Mouse (Mus musculus): ENCODE data around the gene Taf5. TPM values are rescaled to one million over a fixed set of nuclear protein-coding genes. Genes with fewer than 3 reads are reported as not detected.

The Taf5 gene
- polyA plus RNA-seq, 1 experiment from 2014 or later, result 9.5 TPM

- 2% methylated on average over 67 of the region's 72 CpGs for WGBS (ENCODE audit: insufficient replicate concordance)
- Histone ChIP-seq H3K9ac (peak overlapping the region; percentile 97), H3K27ac (peak overlapping the region; percentile 88), H3K9me3 (replicated peaks) (no peaks in the 10 kb centered on the region), H3K4me3 (peak overlapping the region; percentile 87), H3K36me3 (peaks cover 30% of the 10 kb centered on the region), H3K4me1 (peaks cover 23% of the 10 kb centered on the region), H3K4me2 (peak overlapping the region; percentile 77), H3K27me3 (replicated peaks) (no peaks in the 10 kb centered on the region)
- ATAC-seq, result peak; percentile 97
Measured at GRCm38 (mm10) chr19:47067924-47068611, 522 bp downstream of the Taf5 start.

DNA sequence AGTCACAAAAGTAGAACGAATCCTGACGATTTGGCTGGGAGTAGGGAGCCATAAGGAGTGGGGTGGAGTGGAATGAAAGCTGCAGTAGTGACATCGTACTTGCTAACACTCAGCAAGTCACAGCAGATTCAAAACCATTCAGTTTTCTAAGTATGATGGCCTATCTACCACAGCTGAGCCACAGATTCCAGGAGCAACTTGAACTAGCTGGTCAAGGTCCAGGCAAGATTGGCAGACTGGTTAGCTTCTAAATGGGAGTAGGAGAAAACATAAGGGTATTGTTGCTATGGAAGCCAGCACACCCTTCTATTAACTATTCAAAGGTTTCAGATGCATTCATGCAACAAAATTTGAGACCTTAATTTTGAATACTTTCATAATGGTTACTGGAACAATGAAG is 20.7 kb downstream of the Taf5 start:
- Histone ChIP-seq H3K9ac (0 out of 2 replicates have a peak overlapping the region, but pooled peaks have one; percentile 6), H3K9me3 (replicated peaks) (no peaks in the 10 kb centered on the region), H3K36me3 (peaks cover 58% of the 10 kb centered on the region), H3K27ac (no peak overlapping the region; the same call in 1 of the 2 replicates), H3K4me1 (peaks cover 27% of the 10 kb centered on the region), H3K4me3 (no peak overlapping the region), H3K27me3 (replicated peaks) (no peaks in the 10 kb centered on the region), H3K4me2 (0 out of 2 replicates have a peak overlapping the region, but pooled peaks have one; percentile 80)
- 84% methylated on average over 3 of the region's 3 CpGs for WGBS (ENCODE audit: insufficient replicate concordance)
- no peak for ATAC-seq

DNA sequence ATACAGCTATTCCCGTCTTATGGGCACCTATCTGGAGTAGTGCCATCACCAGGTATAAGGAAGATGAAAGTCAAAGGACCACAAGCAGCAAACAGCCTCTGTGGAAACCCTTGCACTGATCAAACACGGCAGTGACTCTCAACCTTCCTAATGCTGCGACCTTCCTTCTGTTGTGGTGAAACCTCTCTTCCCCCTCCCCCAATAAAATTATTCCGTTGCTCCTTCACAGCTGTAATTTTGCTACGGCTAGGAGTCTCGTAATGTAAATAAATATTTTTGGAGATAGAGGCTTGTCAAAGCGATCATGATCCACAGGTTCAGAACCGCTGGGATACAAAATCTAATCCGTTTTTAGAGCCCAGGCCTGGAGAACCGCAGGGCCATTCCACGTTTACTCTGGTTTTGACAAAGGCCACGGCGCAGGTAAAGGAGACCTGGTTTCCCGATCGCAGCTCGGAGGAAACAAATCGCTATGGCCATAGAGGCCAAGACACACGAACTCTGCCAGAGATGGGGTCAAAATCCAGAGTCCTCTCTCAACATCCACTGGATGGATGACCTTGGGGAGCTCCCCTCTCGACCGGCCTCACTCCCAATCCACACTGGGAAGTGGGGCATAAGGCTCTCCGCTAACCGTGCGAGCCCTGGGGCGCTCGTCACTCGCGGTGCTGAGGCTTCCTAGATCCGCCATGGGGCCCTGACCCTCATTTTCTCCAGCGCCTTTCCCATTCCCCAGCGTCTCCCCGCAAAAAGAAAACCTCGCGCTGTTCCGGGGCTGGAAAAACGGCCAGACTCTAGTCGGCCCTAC is 22.4 kb downstream of the Taf5 start:
- Histone ChIP-seq H3K27me3 (replicated peaks) (no peaks in the 10 kb centered on the region), H3K4me2 (peak overlapping the region; percentile 80), H3K4me3 (peak overlapping the region; percentile 79), H3K4me1 (peaks cover 27% of the 10 kb centered on the region), H3K9me3 (replicated peaks) (no peaks in the 10 kb centered on the region), H3K36me3 (peaks cover 58% of the 10 kb centered on the region), H3K27ac (peak overlapping the region; percentile 75), H3K9ac (peak overlapping the region; percentile 92)
- ATAC-seq, result peak; percentile 65
- WGBS (ENCODE audit: insufficient replicate concordance), result 1% methylated on average over 36 of the region's 36 CpGs

DNA sequence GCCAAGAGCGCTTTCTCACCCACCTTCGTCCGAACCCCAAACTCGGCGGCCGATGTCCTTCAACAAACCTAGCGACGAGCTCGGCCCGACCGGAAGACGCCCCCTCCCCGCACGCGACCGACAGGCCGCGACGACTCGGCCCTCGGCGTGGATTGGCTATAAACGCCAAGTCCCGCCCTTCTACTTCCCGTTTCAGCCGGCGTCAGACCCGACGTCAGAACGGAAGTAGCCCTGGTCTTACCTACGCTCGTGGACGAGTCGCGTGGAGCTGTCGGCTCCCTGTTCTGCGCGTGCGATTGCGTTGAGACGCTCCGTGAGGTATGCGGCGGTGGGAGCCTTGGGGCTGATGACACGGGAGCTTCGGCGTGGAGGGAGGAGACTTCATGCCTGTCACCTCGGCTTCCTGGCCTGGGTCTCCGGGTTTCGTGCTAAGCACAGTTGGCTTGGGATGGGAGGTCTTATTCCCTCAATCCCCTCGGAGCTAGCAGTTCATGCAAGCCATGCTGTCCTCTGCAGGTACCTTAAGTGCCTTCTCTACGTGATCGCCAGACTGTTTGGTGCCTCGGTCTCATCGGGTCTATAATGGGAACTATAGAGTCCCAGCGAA is 23.1 kb downstream of the Taf5 start, which contains the start of the genes Usmg5 and Pdcd11:
Gene Usmg5, minus strand, starts transcription at position 98 of the 607 bp plus-strand sequence.
Gene Pdcd11, plus strand, starts transcription at position 219 of the 607 bp plus-strand sequence.
- peak within 1 kb of the TSS; percentile 75 for H3K27ac ChIP-seq
- H3K9me3 ChIP-seq (replicated peaks), result no peaks in the 10 kb centered on the region
- H3K9ac ChIP-seq, result peak within 1 kb of the TSS; percentile 92
- peak within 1 kb of the TSS; percentile 80 for H3K4me2 ChIP-seq
- under 1% methylated on average over 56 of the region's 56 CpGs for WGBS (ENCODE audit: insufficient replicate concordance)
- no peaks in the 10 kb centered on the region for H3K27me3 ChIP-seq (replicated peaks)
- H3K36me3 ChIP-seq, result peaks cover 58% of the 10 kb centered on the region
- ATAC-seq, result peak; percentile 98
- peaks cover 27% of the 10 kb centered on the region for H3K4me1 ChIP-seq
- H3K4me3 ChIP-seq, result peak within 1 kb of the TSS; percentile 79

DNA sequence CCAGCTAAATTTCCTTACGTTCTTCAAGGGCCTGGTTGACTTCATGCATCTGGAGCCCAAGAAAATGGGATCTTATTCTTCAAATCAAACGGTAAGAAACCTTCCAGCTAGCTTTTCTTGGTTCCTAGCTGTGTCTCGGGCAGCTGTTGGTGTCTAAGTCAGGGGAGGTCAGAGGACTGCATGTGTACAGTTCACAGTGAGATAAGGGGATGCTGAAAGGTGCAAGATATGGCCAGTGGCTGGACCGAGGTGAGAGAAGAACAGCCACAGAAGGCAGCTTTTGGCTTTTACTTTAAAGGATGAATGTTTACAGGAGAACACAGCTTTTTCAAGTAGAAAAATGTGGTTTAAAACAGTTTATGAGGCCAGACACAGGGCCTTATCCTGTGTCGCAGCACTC is 33.5 kb downstream of the Taf5 start:
- peaks cover 100% of the 10 kb centered on the region for H3K36me3 ChIP-seq
- H3K4me1 ChIP-seq, result no peaks in the 10 kb centered on the region
- WGBS (ENCODE audit: insufficient replicate concordance), result 68% methylated on average over 5 of the region's 5 CpGs
- no peak overlapping the region for H3K27ac ChIP-seq
- H3K27me3 ChIP-seq (replicated peaks), result no peaks in the 10 kb centered on the region
- H3K4me3 ChIP-seq, result no peak overlapping the region
- H3K4me2 ChIP-seq, result no peak overlapping the region
- no peaks in the 10 kb centered on the region for H3K9me3 ChIP-seq (replicated peaks)
- ATAC-seq, result no peak
- no peak overlapping the region for H3K9ac ChIP-seq

DNA sequence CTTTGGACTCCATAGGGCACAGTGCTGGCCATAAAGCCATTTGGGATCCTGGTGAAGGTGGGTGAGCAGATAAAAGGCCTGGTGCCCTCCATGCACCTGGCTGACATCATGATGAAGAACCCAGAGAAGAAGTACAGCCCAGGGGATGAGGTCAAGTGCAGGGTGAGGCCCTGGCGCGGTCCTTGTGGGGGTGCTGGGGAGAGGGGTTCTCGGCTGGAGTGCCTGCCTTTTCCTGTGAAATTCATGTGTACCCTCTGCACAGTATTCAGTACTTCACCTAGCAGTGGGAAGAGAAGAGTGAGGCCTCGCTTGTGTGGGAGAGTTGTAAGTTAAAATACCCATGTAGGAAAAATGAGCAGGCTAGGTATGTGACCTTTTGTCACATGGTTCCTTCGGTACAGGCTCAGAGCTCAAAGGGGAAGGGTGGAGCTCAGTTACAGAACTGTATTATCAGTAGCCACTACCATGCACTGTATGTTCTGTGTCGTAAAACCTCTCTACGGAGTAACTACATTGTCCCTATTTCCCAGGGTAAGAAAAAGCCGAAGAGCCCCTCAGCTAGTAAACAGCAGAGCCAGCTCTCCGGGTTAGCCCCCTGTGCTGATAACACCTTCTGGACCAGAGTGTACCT is 37.2 kb downstream of the Taf5 start:
- H3K36me3 ChIP-seq, result peaks cover 100% of the 10 kb centered on the region
- WGBS (ENCODE audit: insufficient replicate concordance), result 83% methylated on average over 9 of the region's 9 CpGs

DNA sequence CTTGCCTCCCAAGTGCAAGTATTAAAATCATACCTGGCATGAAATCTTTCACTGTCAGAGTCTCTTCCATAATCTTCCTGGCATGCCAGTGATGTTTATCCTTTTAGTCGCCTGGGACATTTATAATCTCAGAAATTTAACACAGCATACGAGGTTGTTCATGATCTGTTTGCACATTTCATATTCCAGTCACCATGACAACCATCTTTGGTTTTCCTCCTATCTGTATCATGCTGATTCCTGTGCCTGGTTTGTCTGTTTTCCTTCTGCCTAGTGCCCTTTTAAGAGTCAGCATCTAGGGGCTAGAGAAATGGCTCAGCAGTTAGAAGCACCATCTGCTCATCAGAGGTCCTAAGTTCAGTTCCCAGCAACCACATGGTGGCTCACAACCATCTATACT is 51.1 kb downstream of the Taf5 start:
- H3K27ac ChIP-seq, result no peak overlapping the region
- no peak overlapping the region for H3K4me2 ChIP-seq
- H3K4me1 ChIP-seq, result no peaks in the 10 kb centered on the region
- no peak overlapping the region for H3K9ac ChIP-seq
- H3K27me3 ChIP-seq (replicated peaks), result no peaks in the 10 kb centered on the region
- peaks cover 95% of the 10 kb centered on the region for H3K36me3 ChIP-seq
- no peak for ATAC-seq
- no peak overlapping the region for H3K4me3 ChIP-seq
- 69% methylated on average over 2 of the region's 2 CpGs for WGBS (ENCODE audit: insufficient replicate concordance)
- no peaks in the 10 kb centered on the region for H3K9me3 ChIP-seq (replicated peaks)

More for the DNA sequence above, 37.2 kb downstream of the Taf5 start:
- Histone ChIP-seq H3K27me3 (replicated peaks) (no peaks in the 10 kb centered on the region), H3K9me3 (replicated peaks) (no peaks in the 10 kb centered on the region), H3K27ac (no peak overlapping the region), H3K9ac (no peak overlapping the region), H3K4me3 (no peak overlapping the region), H3K4me2 (no peak overlapping the region), H3K4me1 (no peaks in the 10 kb centered on the region)
- ATAC-seq, result no peak

GRCm38 (mm10) chr19:47121054-47121453 is 53.5 kb downstream of the Taf5 start:
- Histone ChIP-seq H3K27me3 (replicated peaks) (no peaks in the 10 kb centered on the region), H3K9me3 (replicated peaks) (no peaks in the 10 kb centered on the region), H3K4me3 (no peak overlapping the region), H3K36me3 (peaks cover 95% of the 10 kb centered on the region), H3K4me2 (no peak overlapping the region), H3K9ac (no peak overlapping the region), H3K27ac (no peak overlapping the region), H3K4me1 (no peaks in the 10 kb centered on the region)
- WGBS (ENCODE audit: insufficient replicate concordance), result 39% methylated on average over 4 of the region's 4 CpGs
- no peak for ATAC-seq

GRCm38 (mm10) chr19:47122802-47123201 is 55.3 kb downstream of the Taf5 start:
- Histone ChIP-seq H3K4me3 (no peak overlapping the region), H3K27me3 (replicated peaks) (no peaks in the 10 kb centered on the region), H3K9ac (no peak overlapping the region), H3K36me3 (peaks cover 95% of the 10 kb centered on the region), H3K4me2 (no peak overlapping the region), H3K9me3 (replicated peaks) (no peaks in the 10 kb centered on the region), H3K27ac (no peak overlapping the region), H3K4me1 (no peaks in the 10 kb centered on the region)
- 25% methylated on average over 2 of the region's 2 CpGs for WGBS (ENCODE audit: insufficient replicate concordance)
- no peak for ATAC-seq

DNA sequence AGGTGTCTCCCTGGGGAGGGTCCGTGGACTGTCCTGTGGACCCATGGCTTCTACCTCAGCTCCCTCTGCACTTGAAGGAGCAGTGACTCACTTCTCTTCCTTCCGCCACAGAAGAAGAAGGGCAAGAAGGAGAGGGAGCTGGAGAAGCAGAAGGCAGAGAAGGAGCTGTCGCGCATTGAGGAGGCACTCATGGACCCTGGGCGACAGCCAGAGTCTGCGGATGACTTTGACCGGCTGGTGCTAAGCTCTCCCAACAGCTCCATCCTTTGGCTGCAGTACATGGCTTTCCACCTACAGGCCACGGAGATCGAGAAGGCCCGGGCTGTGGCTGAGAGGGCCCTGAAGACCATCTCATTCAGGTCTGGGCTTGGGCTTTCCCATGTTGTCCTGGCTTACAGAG is 60.6 kb downstream of the Taf5 start:
- WGBS (ENCODE audit: insufficient replicate concordance), result 85% methylated on average over 10 of the region's 10 CpGs
- H3K27me3 ChIP-seq (replicated peaks), result no peaks in the 10 kb centered on the region
- ATAC-seq, result no peak
- no peak overlapping the region for H3K4me2 ChIP-seq
- H3K4me3 ChIP-seq, result no peak overlapping the region
- H3K9me3 ChIP-seq (replicated peaks), result no peaks in the 10 kb centered on the region
- H3K4me1 ChIP-seq, result peaks cover 4% of the 10 kb centered on the region; the same call in 1 of the 2 replicates
- peaks cover 100% of the 10 kb centered on the region for H3K36me3 ChIP-seq
- no peak overlapping the region for H3K27ac ChIP-seq
- H3K9ac ChIP-seq, result no peak overlapping the region

- Histone ChIP-seq H3K4me2 (no peak overlapping the region), H3K27me3 (replicated peaks) (no peaks in the 10 kb centered on the region), H3K4me1 (peaks cover 11% of the 10 kb centered on the region; the same call in 1 of the 2 replicates), H3K4me3 (no peak overlapping the region), H3K9ac (no peak overlapping the region), H3K36me3 (peaks cover 96% of the 10 kb centered on the region), H3K27ac (no peak overlapping the region), H3K9me3 (replicated peaks) (no peaks in the 10 kb centered on the region)
- no peak for ATAC-seq
- WGBS (ENCODE audit: insufficient replicate concordance), result 83% methylated on average over 11 of the region's 11 CpGs
Measured at GRCm38 (mm10) chr19:47128835-47129234, 61.3 kb downstream of the Taf5 start.
